1 mouse cellular context compared by ENCODE assay signal in the genomic region with DNA sequence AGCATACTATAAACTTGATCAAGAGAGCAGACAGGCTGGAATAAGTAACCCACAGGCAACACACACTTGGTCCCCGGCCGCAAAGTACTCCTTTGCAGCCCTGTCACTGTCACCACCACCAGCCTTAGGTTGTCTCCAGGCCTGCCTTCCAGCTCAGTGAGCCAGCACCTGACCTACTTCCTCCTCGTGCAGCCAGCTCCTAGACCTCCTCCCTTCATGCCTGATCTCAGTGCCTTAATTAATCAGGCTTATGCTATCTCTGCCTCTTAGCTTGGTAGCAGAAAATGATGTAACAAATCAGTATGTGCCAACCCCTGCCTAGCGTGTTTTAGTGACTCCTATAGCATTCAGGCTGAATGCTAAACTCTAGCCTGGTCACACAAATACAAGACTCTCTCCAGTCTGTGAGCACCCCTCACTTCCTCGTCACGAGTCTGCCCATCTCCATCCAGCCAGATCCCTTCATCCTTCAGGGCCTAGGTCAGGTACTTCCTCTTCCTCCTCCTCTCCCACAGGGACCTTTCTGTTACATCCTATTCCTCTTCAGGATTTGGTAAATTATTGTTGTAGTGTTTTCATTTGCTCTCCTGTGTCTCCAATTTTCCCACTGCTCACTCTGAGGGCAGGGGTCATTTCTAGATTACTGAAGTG.
A peak's percentile ranks its signal among the peaks of the same experiment; 100 is the strongest.
TF ChIP-seq lines count a peak whose summit lies in the region.

No protein-coding gene starts in this region.

TF ChIP-seq in MEL, 35 proteins besides CTCF, POLR2A, EP300 and RAD21:
- TF ChIP-seq USF1 (IDR thresholded peaks at IDR 0.05; ENCODE audit: low read depth, low read length), result peak; percentile 59; the same call in 1 of the 2 replicates
- no peak for TF ChIP-seq RCOR1 (IDR thresholded peaks at IDR 0.05; ENCODE audit: low read depth, low read length)
- no peak for TF ChIP-seq TBP (IDR thresholded peaks at IDR 0.05; ENCODE audit: low read depth, low read length)
- TF ChIP-seq NELFE (IDR thresholded peaks at IDR 0.05; ENCODE audit: low read depth, low read length), result no peak
- no peak for TF ChIP-seq MAX (IDR thresholded peaks at IDR 0.05; ENCODE audit: low read length)
- TF ChIP-seq CHD1 (IDR thresholded peaks at IDR 0.05; ENCODE audit: low read depth, low read length), result no peak
